Mouse (Mus musculus) midbrain, embryonic 12.5 days (tissue): ENCODE measurements around the gene Mum1. TPM values are rescaled to one million over a fixed set of nuclear protein-coding genes. Genes with fewer than 3 reads are reported as not detected.
A peak's percentile ranks its signal among the peaks of the same experiment; 100 is the strongest.

ENCODE experiments used
- ATAC-seq: fragments of 200-750 bp; cut with Nextera tagmentation; 2 replicates; pipeline ENCODE4 v1.8.0; 2017; ENCODE audit warnings: low read depth, moderate TSS enrichment, moderate library complexity; ENCODE audit not compliant: low FRiP score
- H3K27ac ChIP-seq: fragments of 300-500 bp; sonication (generic); replicated peaks from 2 replicates; pipeline ENCODE4 v1.5.1; 2016; ENCODE audit warnings: mild to moderate bottlenecking
- H3K27me3 ChIP-seq: fragments of 300-500 bp; sonication (generic); 2 replicates; pipeline ENCODE4 v1.6.1; 2016; ENCODE audit warnings: mild to moderate bottlenecking
- H3K36me3 ChIP-seq: fragments of 300-500 bp; sonication (generic); 2 replicates; pipeline ENCODE4 v1.6.1; 2016
- H3K4me1 ChIP-seq: fragments of 300-500 bp; sonication (generic); 2 replicates; pipeline ENCODE4 v1.6.1; 2016
- H3K4me2 ChIP-seq: fragments of 300-500 bp; sonication (generic); replicated peaks from 2 replicates; pipeline ENCODE4 v1.6.1; 2016; ENCODE audit warnings: mild to moderate bottlenecking, moderate library complexity
- H3K4me3 ChIP-seq: fragments of 300-500 bp; sonication (generic); 2 replicates; pipeline ENCODE4 v1.5.1; 2016; ENCODE audit warnings: mild to moderate bottlenecking
- H3K9ac ChIP-seq: fragments of 300-500 bp; sonication (generic); replicated peaks from 2 replicates; pipeline ENCODE4 v1.6.1; 2016; ENCODE audit warnings: mild to moderate bottlenecking, moderate library complexity
- H3K9me3 ChIP-seq: fragments of 300-500 bp; sonication (generic); 2 replicates; pipeline ENCODE4 v1.6.1; 2016; ENCODE audit warnings: mild to moderate bottlenecking
- WGBS: fragments of 180-500 bp; shearing (Covaris S2); methylation state at CpG from one replicate; pipeline ENCODE4 v1.1.7; 2016; 5-methylcytosine and 5-hydroxymethylcytosine counted together
- polyA plus RNA-seq: library from polyadenylated mRNA; unstranded; fragments of >200 nt; fragmentation: Nextera tagmentation; extraction: Ambion mirVana; gene quantifications from 2 replicates; pipeline ENCODE4 v1.2.1, GENCODE M21; 2016

Gene Mum1
- polyA plus RNA-seq, 1 experiment from 2014 or later: 195 TPM

DNA sequence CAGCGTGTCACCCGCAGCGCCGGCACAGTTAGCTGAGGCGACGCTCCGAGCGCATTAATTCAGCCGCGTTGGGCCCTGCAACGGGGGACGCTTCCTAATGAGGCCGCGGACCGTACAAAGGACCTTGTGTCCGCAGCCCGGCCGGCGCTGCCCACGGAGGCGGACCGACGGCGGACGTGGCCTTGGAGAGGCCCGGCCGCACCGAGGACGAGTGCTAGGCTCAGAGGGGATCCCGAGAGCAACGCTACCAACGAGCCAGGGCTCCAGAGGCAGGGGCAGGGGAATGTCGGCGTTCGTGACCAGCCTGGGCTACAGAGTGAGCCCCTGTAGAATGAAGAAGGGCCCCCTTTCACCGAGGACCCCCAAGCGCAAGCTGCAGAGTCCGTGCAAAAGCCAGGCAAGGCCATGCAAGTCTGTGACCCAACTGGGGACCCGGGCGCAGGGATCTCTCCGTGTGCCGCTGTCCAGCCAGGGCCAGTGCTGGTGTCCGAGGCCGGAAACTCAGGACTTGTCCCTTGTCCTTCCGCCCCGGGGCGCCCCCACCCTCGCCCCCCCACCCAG lies 35.7 kb upstream of the Mum1 start:
- Histone ChIP-seq H3K4me2 (peak overlapping the region; percentile 70), H3K36me3 (peaks cover 28% of the 10 kb centered on the region), H3K27me3 (peaks cover 63% of the 10 kb centered on the region), H3K9me3 (no peaks in the 10 kb centered on the region), H3K27ac (peak overlapping the region; percentile 97), H3K4me1 (peaks cover 61% of the 10 kb centered on the region), H3K4me3 (peak overlapping the region; percentile 47), H3K9ac (peak overlapping the region; percentile 77)
- WGBS: 0% methylated on average over 47 of the region's 48 CpGs
- ATAC-seq: peak; percentile 48

DNA sequence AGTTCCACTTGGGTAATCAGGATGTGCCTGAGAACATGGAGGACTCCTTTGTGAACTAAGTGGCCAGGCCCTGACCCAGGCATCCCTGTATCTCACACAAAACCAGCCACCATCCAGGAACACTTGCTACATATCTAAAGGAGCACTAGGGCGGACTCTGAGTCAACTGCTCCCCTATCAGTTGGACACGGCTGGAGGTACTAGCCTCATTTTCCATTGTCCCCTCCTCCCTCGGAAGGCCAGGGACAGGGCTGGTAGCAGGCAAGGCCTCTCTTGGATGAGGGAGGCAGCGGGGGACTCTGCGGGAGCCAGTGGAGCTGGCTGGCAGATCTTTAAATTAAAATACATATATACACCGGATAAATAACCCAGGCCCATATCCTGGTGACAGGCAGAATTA lies 32.3 kb upstream of the Mum1 start:
- peak overlapping the region; percentile 93 for H3K27ac ChIP-seq
- no peaks in the 10 kb centered on the region for H3K9me3 ChIP-seq
- 42% methylated on average over 6 of the region's 6 CpGs for WGBS
- peaks cover 3% of the 10 kb centered on the region for H3K36me3 ChIP-seq
- peak overlapping the region; percentile 31 for H3K4me2 ChIP-seq
- no peak overlapping the region for H3K4me3 ChIP-seq
- ATAC-seq: no peak
- peaks cover 54% of the 10 kb centered on the region for H3K27me3 ChIP-seq
- H3K9ac ChIP-seq: peak overlapping the region; percentile 37
- peaks cover 66% of the 10 kb centered on the region for H3K4me1 ChIP-seq

DNA sequence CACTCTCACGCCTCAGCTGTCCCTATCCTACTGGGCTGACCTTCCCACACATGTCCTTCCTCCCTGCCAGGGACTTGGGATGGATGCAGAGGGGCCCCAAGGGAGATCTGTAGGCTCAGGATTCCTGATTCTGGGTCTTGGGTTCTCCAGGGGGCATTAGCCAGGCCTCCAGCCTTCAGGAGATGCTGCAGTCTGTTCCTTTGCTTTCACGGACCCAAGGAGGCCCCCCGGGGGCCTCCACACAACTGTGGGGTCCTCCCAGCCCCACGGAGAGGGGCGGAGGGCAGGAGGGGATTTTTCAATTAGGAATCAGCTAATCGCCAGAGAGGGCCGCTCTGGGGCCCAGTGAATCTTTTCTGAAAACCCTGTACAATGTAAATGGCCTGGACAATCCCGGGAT lies 31.8 kb upstream of the Mum1 start:
- WGBS: 11% methylated on average over 8 of the region's 8 CpGs
- Histone ChIP-seq H3K4me3 (no peak overlapping the region), H3K27ac (peak overlapping the region; percentile 93), H3K4me1 (peaks cover 62% of the 10 kb centered on the region), H3K9me3 (no peaks in the 10 kb centered on the region), H3K4me2 (peak overlapping the region; percentile 31), H3K36me3 (no peaks in the 10 kb centered on the region), H3K27me3 (peaks cover 50% of the 10 kb centered on the region), H3K9ac (peak overlapping the region; percentile 37)
- ATAC-seq: 0 out of 2 replicates have a peak, but pooled peaks have one; percentile 10

DNA sequence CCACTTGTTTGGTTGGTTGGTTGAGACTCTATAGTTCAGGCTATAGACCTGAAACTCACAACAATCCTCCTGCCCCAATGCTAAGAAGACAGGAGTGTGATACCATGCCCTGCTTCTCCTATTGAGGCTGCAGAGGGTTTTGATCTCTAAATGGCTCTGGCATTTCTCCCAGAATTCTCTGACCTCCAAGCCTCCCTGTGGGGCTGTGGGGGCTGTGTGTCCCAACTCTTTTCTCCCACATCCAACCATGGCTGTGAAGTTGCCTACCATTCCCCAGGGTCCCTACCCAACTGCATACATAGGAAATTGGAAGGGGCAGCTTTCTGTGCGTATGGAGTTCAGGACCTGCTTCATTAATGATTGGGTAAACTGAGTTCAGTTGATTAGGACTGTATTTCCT lies 30.1 kb upstream of the Mum1 start:
- Histone ChIP-seq H3K36me3 (no peaks in the 10 kb centered on the region), H3K4me2 (no peak overlapping the region; the same call in 1 of the 2 replicates), H3K9me3 (no peaks in the 10 kb centered on the region), H3K9ac (no peak overlapping the region), H3K27ac (peak overlapping the region; percentile 93; the same call in 1 of the 2 replicates), H3K27me3 (peaks cover 42% of the 10 kb centered on the region), H3K4me1 (peaks cover 56% of the 10 kb centered on the region), H3K4me3 (no peak overlapping the region)
- no peak for ATAC-seq
- WGBS: 69% methylated on average over 1 of the region's 1 CpGs

DNA sequence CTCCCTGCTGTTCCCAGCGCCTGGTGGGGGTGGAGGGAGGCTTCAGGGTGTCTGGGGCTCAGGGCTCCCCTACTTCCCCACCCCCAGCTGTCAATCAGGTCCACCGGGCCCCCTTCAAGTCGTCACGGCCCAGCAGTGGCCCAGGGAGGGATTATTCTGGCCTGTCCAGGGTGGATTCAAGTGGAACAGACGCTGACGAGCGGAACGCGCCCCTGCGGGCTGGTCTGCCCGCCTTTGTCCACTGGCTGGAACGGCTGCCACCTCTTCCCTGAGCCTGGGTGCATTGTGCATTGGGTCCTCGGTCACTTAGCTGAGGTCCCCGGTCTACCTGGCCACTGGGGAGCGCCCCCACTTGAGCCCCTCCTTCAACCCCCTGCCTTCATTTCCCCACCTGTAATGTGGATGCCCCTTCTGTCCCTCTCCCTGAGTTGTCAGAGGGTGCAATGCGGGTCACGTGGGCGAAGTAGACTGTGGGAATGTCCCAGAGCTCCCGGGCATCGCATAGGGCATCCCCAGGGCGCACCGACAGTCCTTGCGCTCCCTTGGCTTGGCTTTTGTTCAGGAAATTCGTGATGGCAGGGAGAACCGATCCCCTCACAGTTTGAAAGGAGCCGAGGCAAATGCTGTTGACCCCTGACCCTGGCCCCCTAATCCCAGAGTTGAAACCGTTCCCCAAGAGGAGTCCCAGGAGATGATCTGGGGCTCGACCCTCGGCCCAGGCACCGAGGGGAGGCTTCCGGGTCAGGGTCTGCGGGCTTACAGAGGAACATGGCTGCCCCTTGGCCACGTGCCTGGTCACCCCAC lies 29.3 kb upstream of the Mum1 start:
- WGBS: 16% methylated on average over 33 of the region's 33 CpGs
- Histone ChIP-seq H3K9ac (peak overlapping the region; percentile 31; the same call in 1 of the 2 replicates), H3K27me3 (peaks cover 41% of the 10 kb centered on the region), H3K36me3 (no peaks in the 10 kb centered on the region), H3K4me1 (peaks cover 55% of the 10 kb centered on the region), H3K27ac (peak overlapping the region; percentile 93), H3K4me2 (peak overlapping the region; percentile 32), H3K4me3 (no peak overlapping the region), H3K9me3 (no peaks in the 10 kb centered on the region)
- ATAC-seq: peak; percentile 66

DNA sequence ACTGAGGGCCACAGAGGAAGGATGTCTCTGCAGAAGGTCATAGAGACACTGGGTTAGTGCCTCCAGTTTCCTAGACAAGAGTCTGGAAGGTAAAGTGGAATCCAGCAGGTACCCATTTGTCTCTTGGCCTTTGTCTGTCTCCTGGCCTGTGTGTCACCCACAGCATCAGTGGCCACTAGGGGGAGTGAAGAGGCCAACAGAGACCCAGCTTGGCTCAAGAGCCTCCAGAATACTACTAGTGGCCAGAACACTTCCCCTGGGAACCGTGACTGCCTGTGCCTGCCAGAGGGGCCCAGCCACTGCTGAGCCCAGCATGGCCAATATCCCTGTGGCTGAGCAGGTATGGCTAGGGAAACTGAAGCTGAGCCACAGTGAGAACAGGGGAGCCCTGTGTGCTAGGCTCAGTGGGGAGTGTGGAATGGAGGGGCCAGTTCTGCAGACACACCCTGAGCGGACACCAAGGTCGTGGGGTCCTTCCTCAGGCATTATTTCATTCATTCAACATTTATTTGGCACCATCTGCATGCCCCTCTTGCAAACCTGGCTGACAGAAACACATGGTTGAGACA lies 26.7 kb upstream of the Mum1 start:
- Histone ChIP-seq H3K4me1 (peaks cover 43% of the 10 kb centered on the region), H3K4me2 (no peak overlapping the region), H3K27me3 (peaks cover 20% of the 10 kb centered on the region), H3K9me3 (no peaks in the 10 kb centered on the region), H3K4me3 (no peak overlapping the region), H3K36me3 (no peaks in the 10 kb centered on the region), H3K9ac (no peak overlapping the region), H3K27ac (peak overlapping the region; percentile 74)
- ATAC-seq: peak; percentile 16
- WGBS: 51% methylated on average over 3 of the region's 3 CpGs

DNA sequence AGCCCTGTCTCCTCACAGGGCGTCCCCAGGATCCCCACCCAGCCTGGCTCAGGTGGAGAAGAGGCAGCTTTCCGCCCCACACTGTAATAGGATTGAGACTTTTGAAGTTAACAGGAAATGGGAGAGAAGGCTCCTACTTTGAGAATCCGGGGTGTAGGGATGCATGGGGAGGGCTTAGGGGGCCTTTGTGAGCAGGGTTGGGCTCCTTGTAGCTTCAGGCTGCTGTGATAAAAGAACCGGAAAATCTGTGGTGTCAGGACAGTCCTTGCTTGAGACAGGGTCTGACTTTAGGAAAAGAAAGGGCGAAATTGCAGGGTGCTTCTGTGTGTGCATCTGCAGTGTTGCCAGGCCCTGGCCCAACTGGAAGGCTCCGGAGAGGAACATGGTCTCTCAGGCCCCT lies 25.7 kb upstream of the Mum1 start:
- H3K9ac ChIP-seq: no peak overlapping the region
- no peak for ATAC-seq

DNA sequence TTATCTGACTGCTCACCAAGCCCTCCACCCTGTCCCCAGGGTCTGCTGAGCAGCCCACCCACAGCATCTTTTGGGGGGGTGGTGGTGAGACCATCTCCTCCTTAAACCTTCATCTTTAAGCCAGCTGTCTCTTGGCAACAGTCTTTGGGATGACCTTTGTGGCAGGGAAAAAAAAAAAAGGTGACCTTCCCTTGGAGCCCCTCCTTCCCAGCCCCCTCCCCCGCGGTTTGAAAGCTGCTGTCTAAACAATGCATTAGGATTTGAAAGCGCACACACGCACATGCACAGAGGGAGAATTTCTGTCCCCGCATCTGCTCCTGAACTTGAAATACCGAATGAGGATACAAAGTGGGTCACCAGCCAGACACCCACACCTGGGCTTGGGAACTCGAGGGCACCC lies 22.2 kb upstream of the Mum1 start:
- Histone ChIP-seq H3K4me2 (peak overlapping the region; percentile 22; the same call in 1 of the 2 replicates), H3K9ac (peak overlapping the region; percentile 37; the same call in 1 of the 2 replicates), H3K27me3 (peaks cover 12% of the 10 kb centered on the region), H3K9me3 (no peaks in the 10 kb centered on the region), H3K36me3 (no peaks in the 10 kb centered on the region), H3K4me1 (peaks cover 44% of the 10 kb centered on the region), H3K4me3 (0 out of 2 replicates have a peak overlapping the region, but pooled peaks have one; percentile 9), H3K27ac (peak overlapping the region; percentile 82)
- 6% methylated on average over 7 of the region's 7 CpGs for WGBS
- ATAC-seq: no peak

More for the DNA sequence above, 25.7 kb upstream of the Mum1 start:
- peak overlapping the region; percentile 16 for H3K4me2 ChIP-seq
- peaks cover 37% of the 10 kb centered on the region for H3K4me1 ChIP-seq
- peak overlapping the region; percentile 74 for H3K27ac ChIP-seq
- peaks cover 24% of the 10 kb centered on the region for H3K27me3 ChIP-seq
- no peaks in the 10 kb centered on the region for H3K36me3 ChIP-seq
- WGBS: 52% methylated on average over 6 of the region's 6 CpGs
- no peaks in the 10 kb centered on the region for H3K9me3 ChIP-seq
- H3K4me3 ChIP-seq: no peak overlapping the region

DNA sequence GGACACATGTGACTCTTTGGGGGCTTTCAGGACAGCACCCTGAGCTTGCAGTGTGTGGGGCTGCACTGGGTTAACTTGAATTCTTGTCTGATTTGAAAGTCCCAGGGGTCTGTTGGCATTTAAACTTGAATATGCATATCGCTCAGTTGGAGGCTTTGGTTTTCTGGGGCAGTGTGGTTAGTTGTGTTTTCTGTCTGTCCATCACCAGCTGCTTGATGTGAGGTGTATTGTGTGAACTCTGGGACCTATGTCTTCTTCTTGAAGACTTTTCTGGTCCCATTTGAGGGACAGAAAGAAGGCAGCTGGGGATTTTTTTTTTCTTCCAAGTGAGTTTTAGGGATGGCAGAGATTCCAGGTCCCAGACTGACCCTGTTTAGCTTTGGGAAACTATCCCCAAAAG lies 19.0 kb upstream of the Mum1 start:
- ATAC-seq: peak; percentile 1; the same call in 1 of the 2 replicates
- Histone ChIP-seq H3K27me3 (peaks cover 12% of the 10 kb centered on the region), H3K4me3 (no peak overlapping the region; the same call in 1 of the 2 replicates), H3K4me1 (peaks cover 39% of the 10 kb centered on the region), H3K9me3 (no peaks in the 10 kb centered on the region), H3K9ac (no peak overlapping the region), H3K36me3 (no peaks in the 10 kb centered on the region), H3K4me2 (no peak overlapping the region), H3K27ac (peak overlapping the region; percentile 92)
- 39% methylated on average over 1 of the region's 1 CpGs for WGBS

DNA sequence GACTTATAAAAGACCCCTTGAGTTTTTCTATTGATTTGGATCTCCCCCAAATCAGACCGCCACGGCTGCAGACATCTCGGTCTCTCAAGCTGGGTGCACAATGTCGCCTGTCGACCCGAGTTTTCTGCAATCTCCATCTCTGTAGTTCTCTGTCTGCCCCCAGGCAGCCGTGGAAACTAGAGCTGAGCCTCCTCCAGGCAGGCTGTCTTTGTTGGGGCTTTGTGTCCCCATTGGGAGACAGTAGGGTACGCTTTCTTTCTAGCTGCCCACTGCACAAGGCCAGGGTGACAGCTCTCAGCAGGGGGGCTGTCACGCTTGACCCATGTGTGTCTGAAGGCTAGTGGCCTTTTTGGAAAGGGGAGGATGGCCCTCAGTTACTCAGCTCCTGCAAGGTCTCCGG lies 18.6 kb upstream of the Mum1 start:
- peaks cover 39% of the 10 kb centered on the region for H3K4me1 ChIP-seq
- H3K4me2 ChIP-seq: peak overlapping the region; percentile 52
- H3K27me3 ChIP-seq: peaks cover 12% of the 10 kb centered on the region
- peak overlapping the region; percentile 36; the same call in 1 of the 2 replicates for H3K4me3 ChIP-seq
- H3K27ac ChIP-seq: peak overlapping the region; percentile 92
- no peaks in the 10 kb centered on the region for H3K36me3 ChIP-seq
- H3K9ac ChIP-seq: peak overlapping the region; percentile 62; the same call in 1 of the 2 replicates
- H3K9me3 ChIP-seq: no peaks in the 10 kb centered on the region
- peak; percentile 76 for ATAC-seq
- WGBS: 42% methylated on average over 10 of the region's 10 CpGs

DNA sequence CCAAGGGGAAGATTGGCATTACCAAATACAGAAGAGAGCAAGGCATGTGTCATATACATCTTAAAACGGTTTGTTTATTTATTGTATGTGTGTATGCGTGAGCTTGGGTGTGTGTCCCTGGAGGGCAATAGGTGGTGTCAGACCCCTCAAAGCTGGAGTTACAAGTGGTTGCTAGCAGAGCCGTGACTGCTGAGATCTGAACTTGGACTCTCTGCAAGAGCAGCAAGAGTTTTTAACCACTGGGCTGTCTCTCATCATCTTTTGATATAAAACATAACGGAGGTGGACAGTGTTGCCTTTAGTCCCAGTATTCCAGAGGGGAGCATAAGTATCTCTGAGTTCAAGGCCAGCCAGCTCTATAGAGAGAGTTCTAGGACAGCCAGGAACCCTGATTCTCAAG lies 18.0 kb upstream of the Mum1 start:
- Histone ChIP-seq H3K4me1 (peaks cover 39% of the 10 kb centered on the region), H3K36me3 (no peaks in the 10 kb centered on the region), H3K9me3 (no peaks in the 10 kb centered on the region), H3K4me3 (peak overlapping the region; percentile 36), H3K4me2 (peak overlapping the region; percentile 52), H3K27ac (peak overlapping the region; percentile 92), H3K27me3 (peaks cover 12% of the 10 kb centered on the region), H3K9ac (peak overlapping the region; percentile 62)
- WGBS: 61% methylated on average over 4 of the region's 4 CpGs
- no peak for ATAC-seq
